ENCODE assay signal across 22 mouse cellular contexts in genomic region chr12:72748341-72748740, GRCm38 (mm10). TPM values are rescaled to one million over a fixed set of nuclear protein-coding genes. Genes with fewer than 3 reads are reported as not detected.
A peak's percentile ranks its signal among the peaks of the same experiment; 100 is the strongest.
DNase-seq lines count a peak whose midpoint lies in the region; ATAC-seq and TF ChIP-seq lines count a peak whose summit lies in the region.
"Had no signal": no experiment of that assay in that cellular context is flagged by ENCODE, and none has a peak within 500 bp of the region (broad histone marks: within the 10 kb centered on the region; RNA-seq: fewer than 3 reads in every experiment).

No protein-coding gene starts in this region.

- no peaks in the 10 kb centered on the region for H3K27me3 ChIP-seq in C2C12 (ENCODE audit: control insufficient read depth, insufficient read depth, insufficient read length)
- no peaks in the 10 kb centered on the region for H3K27me3 ChIP-seq in splenic B cell, adult 2 months (ENCODE audit: control insufficient read depth, insufficient read depth, low read length, poor library complexity, severe bottlenecking)
- H3K27me3 ChIP-seq: embryonic facial prominence, embryonic 15.5 days; forebrain, embryonic 15.5 days; hindbrain, embryonic 12.5 days had no signal

- no peaks in the 10 kb centered on the region for H3K79me2 ChIP-seq in C2C12 (ENCODE audit: control insufficient read depth, insufficient read depth)

- peak; percentile 69 for DNase-seq in 3T3-L1 (ENCODE audit: low read depth, low spot score)
- peak; percentile 25 for DNase-seq in splenic B cell, adult 2 months (ENCODE audit: low read depth, low spot score)
- DNase-seq in left cerebral cortex, postnatal 36 days (ENCODE audit: low spot score in 2 of 2), result no peak
- DNase-seq in natural killer cell, adult 2 months (ENCODE audit: low spot score in 2 of 2), result no peak
- DNase-seq in embryo, embryonic 10.5 days (ENCODE audit: low spot score), result no peak
- DNase-seq: cerebellum, adult 11 months; cerebellum, adult 9-10 months; cerebellum, postnatal 36 days; embryo, embryonic 11 days; heart, adult 18-20 months; heart, postnatal 10 days; heart, postnatal 4 days had no signal

- H3K79me3 ChIP-seq in C2C12 (ENCODE audit: low read depth), result no peaks in the 10 kb centered on the region

- intact Hi-C loops in left cerebral cortex, postnatal 36 days (cut with DNase I), result no loop called here

- TF ChIP-seq CTCF in C2C12 (IDR thresholded peaks at IDR 0.05; ENCODE audit: control insufficient read depth, insufficient read depth, insufficient read length), result no peak

- H3K36me3 ChIP-seq in C2C12 (ENCODE audit: control insufficient read depth, insufficient read depth), result no peaks in the 10 kb centered on the region
- no peaks in the 10 kb centered on the region for H3K36me3 ChIP-seq in splenic B cell, adult 2 months (ENCODE audit: control insufficient read depth, insufficient read depth, low read length, poor library complexity, severe bottlenecking)
- H3K36me3 ChIP-seq: embryonic facial prominence, embryonic 15.5 days; forebrain, embryonic 15.5 days; G1E; heart, embryonic 10.5 days; hindbrain, embryonic 12.5 days had no signal

- peak; percentile 32 for ATAC-seq in activated CD4-positive, CD25-positive, alpha-beta regulatory T cell, adult 4 months
- ATAC-seq: forebrain, embryonic 15.5 days; hindbrain, embryonic 16.5 days; inflammation-experienced regulatory T-cells, adult 6 months; intestine, postnatal 0 days had no signal

- no peak overlapping the region for H3K4me3 ChIP-seq in C2C12 (ENCODE audit: insufficient read depth, poor library complexity, severe bottlenecking)
- H3K4me3 ChIP-seq: embryonic facial prominence, embryonic 15.5 days; forebrain, embryonic 15.5 days; heart, embryonic 10.5 days; hindbrain, embryonic 12.5 days had no signal

- no peak overlapping the region for H3ac ChIP-seq in C2C12 (ENCODE audit: control insufficient read depth, insufficient read length, low read depth)

TF ChIP-seq in C2C12, 6 proteins besides CTCF, POLR2A, EP300 and RAD21:
- TF ChIP-seq MAX (IDR thresholded peaks at IDR 0.05) (peak; percentile 54), USF1 (IDR thresholded peaks at IDR 0.05; ENCODE audit: low read depth) (peak; percentile 63), CEBPB (IDR thresholded peaks at IDR 0.05; ENCODE audit: low read depth) (no peak), FOSL1 (IDR thresholded peaks at IDR 0.05; ENCODE audit: insufficient read depth, low read length, poor library complexity, severe bottlenecking) (peak; percentile 89), MYOG (IDR thresholded peaks at IDR 0.05; ENCODE audit: control insufficient read depth, extremely low read depth, insufficient read length) (no peak), MYOD1 (IDR thresholded peaks at IDR 0.05; ENCODE audit: control insufficient read depth, insufficient read length, low read depth) (peak; percentile 26)

RNA-seq across cellular contexts. Expression of gene Ppm1a, which starts 8.9 kb away (rescaled TPM):
- polyA plus RNA-seq in C2C12 (2012; fragmentation: generic; extraction: Trizol), result 80.6 TPM
- 10 to 100 TPM; 18.6 to 31.9 TPM for polyA plus RNA-seq in activated CD4-positive, CD25-positive, alpha-beta regulatory T cell, adult 4 months (2017; shearing (Covaris generic))
- 100 to 1,000 TPM; 317 to 347 TPM for total RNA-seq in left cerebral cortex, postnatal 36 days (2021)

Comparison
In these comparisons a context has a peak if more than half of its experiments do, and no peak if none do; other contexts are left out.
1. DNase-seq: peak in 3T3-L1 (single experiment) and splenic B cell, adult 2 months (single experiment); none in left cerebral cortex, postnatal 36 days (0 of 2), natural killer cell, adult 2 months (0 of 2) and embryo, embryonic 10.5 days (single experiment).